Mouse (Mus musculus) layer of hippocampus, adult 8-10 months (tissue): ENCODE results near the gene Hist1h2ai. TPM values are rescaled to one million over a fixed set of nuclear protein-coding genes. Genes with fewer than 3 reads are reported as not detected.

Experiments
- microRNA-seq, 2 experiments: library from miRNA; unstranded; fragments of <30 nt; microRNA quantifications; one replicate each; pipeline ENCODE4 v1.2.0; 2022
- total RNA-seq, 4 experiments: library from RNA; stranded (reverse); gene quantifications; 2 replicates each; pipeline ENCODE4 v1.2.4; 2022

Hist1h2ai gene
- total RNA-seq, 4 experiments from 2014 or later, result 8.1 to 36.7 (median 16.0) TPM

Small RNA genes lying within 50 kb of the gene (microRNA-seq; reads per million reads assigned to microRNA genes)
- gene Gm44357 (0 reads per million in 2 experiments), gene Gm44367 (0 reads per million in 2 experiments), gene Gm44454 (0 reads per million in 2 experiments)

Other genes with a start within 250 kb of the Hist1h2ai start
- 1 to 10 TPM; 1.3 to 1.6 (median 1.4) TPM for gene Nkapl, start 247.9 kb upstream of the Hist1h2ai start, total RNA-seq
- gene Zkscan4, start 237.5 kb upstream of the Hist1h2ai start, total RNA-seq, result 1 to 10 TPM; 6.0 to 6.7 (median 6.3) TPM
- not detected for gene Gm10065, start 237.0 kb upstream of the Hist1h2ai start, total RNA-seq
- gene AK157302, start 221.2 kb upstream of the Hist1h2ai start, total RNA-seq, result 10 to 100 TPM; 17.4 to 24.2 (median 20.9) TPM
- gene Gm11273, start 215.0 kb upstream of the Hist1h2ai start, total RNA-seq, result 10 to 100 TPM; 47.7 to 68.8 (median 61.4) TPM
- gene Zkscan8, start 185.3 kb upstream of the Hist1h2ai start, total RNA-seq, result 10 to 100 TPM; 17.9 to 21.9 (median 19.8) TPM
- not detected for gene Olfr1366, start 173.6 kb upstream of the Hist1h2ai start, total RNA-seq
- gene Olfr1535, start 156.5 kb upstream of the Hist1h2ai start, total RNA-seq, result not detected
- gene Olfr1364, start 134.7 kb upstream of the Hist1h2ai start, total RNA-seq, result not detected
- not detected for gene Olfr1362, start 102.4 kb upstream of the Hist1h2ai start, total RNA-seq
- gene Olfr11, start 73.9 kb upstream of the Hist1h2ai start, total RNA-seq, result not detected
- not detected for gene Olfr1361, start 53.0 kb upstream of the Hist1h2ai start, total RNA-seq
- gene Olfr1360, start 39.0 kb upstream of the Hist1h2ai start, total RNA-seq, result not detected
- not detected for gene Olfr1359, start 18.3 kb upstream of the Hist1h2ai start, total RNA-seq
- gene Hist1h2bl, start 279 bp upstream of the Hist1h2ai start, total RNA-seq, result 10 to 100 TPM; 10.8 to 28.3 (median 22.4) TPM
- 10 to 100 TPM; 30.3 to 49.1 (median 42.8) TPM for gene Hist1h3h, start 1.2 kb downstream of the Hist1h2ai start, total RNA-seq
- gene Hist1h2bm, start 5.6 kb downstream of the Hist1h2ai start, total RNA-seq, result 1 to 10 TPM; 2.8 to 4.8 (median 3.2) TPM
- 10 to 100 TPM; 11.6 to 17.1 (median 13.7) TPM for gene Hist1h4j, start 18.6 kb downstream of the Hist1h2ai start, total RNA-seq
- gene Hist1h4k, start 34.1 kb downstream of the Hist1h2ai start, total RNA-seq, result 100 to 1,000 TPM; 228 to 277 (median 247) TPM
- gene Hist1h2ak, start 37.4 kb downstream of the Hist1h2ai start, total RNA-seq, result 10 to 100 TPM in 2 of 4 experiments, 1 to 10 TPM in 2; 8.7 to 11.4 (median 9.8) TPM
- gene Hist1h2bn, start 37.7 kb downstream of the Hist1h2ai start, total RNA-seq, result 1 to 10 TPM in 3 of 4 experiments, not detected in 1; 6.6 to 9.1 (median 8.4) TPM
- gene Hist1h1b, start 64.2 kb downstream of the Hist1h2ai start, total RNA-seq, result 1 to 10 TPM; 3.8 to 6.5 (median 5.9) TPM
- gene Hist1h3i, start 66.9 kb downstream of the Hist1h2ai start, total RNA-seq, result 10 to 100 TPM; 32.9 to 72.6 (median 47.3) TPM
- gene Hist1h2an, start 70.8 kb downstream of the Hist1h2ai start, total RNA-seq, result 1 to 10 TPM in 1 of 4 experiments, not detected in 3; 3.2 TPM
- 10 to 100 TPM in 1 of 4 experiments, 1 to 10 TPM in 3; 3.1 to 11.6 (median 5.9) TPM for gene Hist1h2bp, start 71.0 kb downstream of the Hist1h2ai start, total RNA-seq
- 10 to 100 TPM; 26.8 to 44.1 (median 30.6) TPM for gene Hist1h2bq, start 93.8 kb downstream of the Hist1h2ai start, total RNA-seq
- gene Hist1h2ao, start 94.0 kb downstream of the Hist1h2ai start, total RNA-seq, result 10 to 100 TPM in 3 of 4 experiments, 1 to 10 TPM in 1; 5.0 to 27.3 (median 17.8) TPM
- 100 to 1,000 TPM; 180 to 291 (median 231) TPM for gene Hist1h4m, start 95.3 kb downstream of the Hist1h2ai start, total RNA-seq
- 10 to 100 TPM in 3 of 4 experiments, not detected in 1; 11.4 to 41.9 (median 29.6) TPM for gene Hist1h4n, start 115.8 kb downstream of the Hist1h2ai start, total RNA-seq
- gene Hist1h2ap, start 117.1 kb downstream of the Hist1h2ai start, total RNA-seq, result 10 to 100 TPM in 2 of 4 experiments, not detected in 2; 10.6 to 18.9 TPM
- gene Hist1h2br, start 117.3 kb downstream of the Hist1h2ai start, total RNA-seq, result 10 to 100 TPM; 26.6 to 44.1 (median 30.3) TPM
- 1 to 10 TPM; 1.9 to 4.5 (median 2.9) TPM for gene Zfp184, start 228.7 kb downstream of the Hist1h2ai start, total RNA-seq